Mouse (Mus musculus): ENCODE measurements around the gene Lancl1.

DNA sequence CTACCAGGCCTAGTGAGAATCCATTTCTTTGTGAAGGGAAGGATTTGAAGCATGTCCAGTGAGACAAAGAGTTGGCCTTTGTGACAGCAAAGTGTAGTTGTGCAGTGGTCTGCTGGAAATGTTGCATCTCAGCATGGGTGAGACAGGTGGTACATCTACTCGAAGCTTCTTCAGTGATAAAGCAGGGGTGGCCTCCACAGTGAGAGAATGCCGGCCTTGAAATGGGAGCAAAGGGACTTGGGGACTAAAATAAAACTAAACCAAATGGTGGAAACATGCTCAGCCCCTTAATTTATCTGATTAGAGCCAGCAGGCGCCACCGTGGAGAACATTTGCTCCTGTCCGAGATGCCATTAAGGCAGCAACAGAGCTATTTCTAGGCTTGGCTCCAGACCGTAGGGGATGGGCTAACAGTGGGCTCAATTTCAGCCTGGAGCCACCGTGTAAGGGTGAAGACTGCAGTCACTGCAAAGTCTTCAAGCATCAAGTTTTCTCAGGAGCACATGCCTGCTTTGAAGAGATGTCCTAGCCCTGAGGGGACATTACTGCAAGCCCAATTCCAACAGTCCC, 53.5 kb downstream of the Lancl1 start:
- TF ChIP-seq CTCF (IDR thresholded peaks at IDR 0.05) (no peak), POLR2A (IDR thresholded peaks at IDR 0.05; ENCODE audit: insufficient read depth, low read depth, low read length) (no peak), EP300 (IDR thresholded peaks at IDR 0.05; ENCODE audit: insufficient read depth, low read depth, low read length) (no peak)

All from heart, adult 2 months (tissue).